Mouse (Mus musculus) heart, embryonic 14.5 days (tissue): Measurements from ENCODE around the gene Calhm1. TPM values are rescaled to one million over a fixed set of nuclear protein-coding genes. Genes with fewer than 3 reads are reported as not detected.

Experiments used
- ATAC-seq: fragments of 200-750 bp; cut with Nextera tagmentation; 2 replicates; pipeline ENCODE4 v1.8.0; 2017; ENCODE audit warnings: low read depth, moderate TSS enrichment; ENCODE audit not compliant: insufficient number of reproducible peaks, insufficient read depth, low FRiP score
- H3K27ac ChIP-seq, 2 experiments: fragments of 200-500 bp in 1 of 2; fragments of 300-500 bp in 1 of 2; sonication (generic) in 1 of 2; replicated peaks in 1 of 2; 2 replicates each; pipeline ENCODE4 v1.5.1; 2012 to 2014; ENCODE audit warnings: low read depth in 2 of 2, low read length in 2 of 2, control low read depth in 1 of 2, mild to moderate bottlenecking in 1 of 2, mixed read lengths in 1 of 2; ENCODE audit not compliant: control insufficient read depth in 1 of 2, insufficient read depth in 1 of 2
- H3K27me3 ChIP-seq: fragments of 300-500 bp; sonication (generic); 2 replicates; pipeline ENCODE4 v1.6.1; 2014; ENCODE audit warnings: mild to moderate bottlenecking, low read length, control low read depth; ENCODE audit not compliant: control insufficient read depth, insufficient read depth
- H3K36me3 ChIP-seq: fragments of 300-500 bp; sonication (generic); 2 replicates; pipeline ENCODE4 v1.6.1; 2014; ENCODE audit warnings: mild to moderate bottlenecking, control low read depth, low read length, mixed read lengths; ENCODE audit not compliant: control insufficient read depth, insufficient read depth
- H3K4me1 ChIP-seq, 2 experiments: fragments of 200-500 bp in 1 of 2; fragments of 300-500 bp in 1 of 2; sonication (generic) in 1 of 2; 2 replicates each; pipeline ENCODE4 v1.6.1; 2012 to 2014; ENCODE audit warnings: low read length in 2 of 2, control low read depth in 1 of 2, mixed read lengths in 1 of 2; ENCODE audit not compliant: control insufficient read depth in 2 of 2, insufficient read depth in 2 of 2
- H3K4me2 ChIP-seq: fragments of 300-500 bp; sonication (generic); 2 replicates; pipeline ENCODE4 v1.6.1; 2014; ENCODE audit warnings: mild to moderate bottlenecking, low read length
- H3K4me3 ChIP-seq, 2 experiments: fragments of 200-500 bp in 1 of 2; fragments of 300-500 bp in 1 of 2; sonication (generic) in 1 of 2; 2 replicates each; pipeline ENCODE4 v1.5.1; 2012 to 2014; ENCODE audit warnings: low read length in 2 of 2, mild to moderate bottlenecking in 2 of 2, control low read depth in 1 of 2, low read depth in 1 of 2, moderate library complexity in 1 of 2; ENCODE audit not compliant: control insufficient read depth in 1 of 2, insufficient read depth in 1 of 2
- H3K9ac ChIP-seq: fragments of 300-500 bp; sonication (generic); 2 replicates; pipeline ENCODE4 v1.6.1; 2014; ENCODE audit warnings: mild to moderate bottlenecking, low read length
- H3K9me3 ChIP-seq: fragments of 300-500 bp; sonication (generic); 2 replicates; pipeline ENCODE4 v1.6.1; 2016; ENCODE audit warnings: low read length, control low read depth; ENCODE audit not compliant: control insufficient read depth
- WGBS: fragments of 180-500 bp; shearing (Covaris S2); extraction: QIAGEN DNeasy Blood & Tissue Kit; methylation state at CpG from one replicate; pipeline ENCODE4 v1.1.7; 2014; 5-methylcytosine and 5-hydroxymethylcytosine counted together
- polyA plus RNA-seq: library from polyadenylated mRNA; unstranded; fragments of >200 nt; fragmentation: Nextera tagmentation; extraction: Ambion mirVana; gene quantifications from 2 replicates; pipeline ENCODE4 v1.2.1, GENCODE M21; 2014

Calhm1 gene
- polyA plus RNA-seq = not detected in 2 replicates

- Histone ChIP-seq H3K4me1 (peaks cover 4% of the 10 kb centered on the region in 2 experiments; a peak in 3 of 4 replicates), H3K4me2 (no peak within 1 kb of the TSS), H3K4me3 (no peak within 1 kb of the TSS), H3K9me3 (no peaks in the 10 kb centered on the region), H3K27me3 (no peaks in the 10 kb centered on the region), H3K9ac (no peak within 1 kb of the TSS), H3K27ac (no peak within 1 kb of the TSS), H3K36me3 (no peaks in the 10 kb centered on the region)
- no peak for ATAC-seq
- 84% methylated on average over 6 of the region's 6 CpGs for WGBS
These were observed at the start of gene Calhm1 for GRCm38 (mm10) chr19:47144154-47144553. Gene Calhm1 (minus strand): TSS chr19:47144254.

GRCm38 (mm10) chr19:47192158-47192557, 48.1 kb upstream of the Calhm1 start:
- H3K27me3 ChIP-seq = no peaks in the 10 kb centered on the region
- H3K4me2 ChIP-seq = no peak overlapping the region
- peaks cover 0 to 6% of the 10 kb centered on the region in 2 experiments; a peak in 2 of 4 replicates for H3K4me1 ChIP-seq
- H3K4me3 ChIP-seq = no peak overlapping the region
- H3K27ac ChIP-seq = no peak overlapping the region
- H3K9me3 ChIP-seq = no peaks in the 10 kb centered on the region
- ATAC-seq = no peak
- no peaks in the 10 kb centered on the region for H3K36me3 ChIP-seq
- 90% methylated on average over 5 of the region's 5 CpGs for WGBS
- H3K9ac ChIP-seq = no peak overlapping the region

DNA sequence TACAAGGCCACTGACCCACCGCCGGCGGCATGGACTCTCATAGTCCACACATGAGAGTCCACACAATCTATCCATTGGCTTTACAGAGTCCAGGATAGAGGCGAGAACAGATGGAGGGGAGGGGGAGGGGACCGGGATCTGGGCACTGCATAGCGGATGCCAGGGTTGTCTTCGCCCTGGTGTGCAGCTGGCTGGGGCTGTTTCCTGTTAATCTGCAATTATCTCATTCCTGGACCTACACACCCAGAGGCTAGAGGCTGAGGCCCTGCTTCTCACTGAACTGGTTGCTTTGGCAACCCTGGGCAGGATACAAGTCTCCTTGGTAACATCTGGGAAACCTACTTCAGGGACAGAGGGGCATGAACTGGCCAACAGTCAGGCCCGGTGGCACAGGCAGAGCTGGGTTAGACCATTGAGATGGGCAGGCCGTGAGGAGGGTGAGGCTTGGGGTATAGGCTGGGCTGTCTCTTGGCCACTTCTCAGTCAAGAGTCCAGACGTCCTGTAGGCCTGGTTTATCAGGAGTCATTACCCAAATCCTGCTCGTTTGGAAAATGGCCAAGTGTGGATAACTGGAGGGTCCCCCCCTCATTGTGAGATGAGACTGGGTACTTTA, 44.6 kb upstream of the Calhm1 start:
- Histone ChIP-seq H3K4me3 (no peak overlapping the region), H3K9me3 (no peaks in the 10 kb centered on the region), H3K9ac (no peak overlapping the region), H3K4me2 (no peak overlapping the region), H3K27me3 (no peaks in the 10 kb centered on the region), H3K27ac (no peak overlapping the region), H3K36me3 (no peaks in the 10 kb centered on the region), H3K4me1 (peaks cover 0 to 6% of the 10 kb centered on the region in 2 experiments; a peak in 2 of 4 replicates)
- ATAC-seq = peak; percentile 64
- 65% methylated on average over 11 of the region's 11 CpGs for WGBS

GRCm38 (mm10) chr19:47186514-47187275, 42.6 kb upstream of the Calhm1 start:
- no peak for ATAC-seq
- peaks cover 6% of the 10 kb centered on the region; the same call in 1 of the 2 replicates for H3K9me3 ChIP-seq
- peaks cover 0 to 6% of the 10 kb centered on the region in 2 experiments; a peak in 2 of 4 replicates for H3K4me1 ChIP-seq
- no peak overlapping the region for H3K4me2 ChIP-seq
- H3K9ac ChIP-seq = no peak overlapping the region
- H3K4me3 ChIP-seq = no peak overlapping the region
- H3K36me3 ChIP-seq = no peaks in the 10 kb centered on the region
- H3K27me3 ChIP-seq = no peaks in the 10 kb centered on the region
- H3K27ac ChIP-seq = no peak overlapping the region
- WGBS = 37% methylated on average over 15 of the region's 15 CpGs

DNA sequence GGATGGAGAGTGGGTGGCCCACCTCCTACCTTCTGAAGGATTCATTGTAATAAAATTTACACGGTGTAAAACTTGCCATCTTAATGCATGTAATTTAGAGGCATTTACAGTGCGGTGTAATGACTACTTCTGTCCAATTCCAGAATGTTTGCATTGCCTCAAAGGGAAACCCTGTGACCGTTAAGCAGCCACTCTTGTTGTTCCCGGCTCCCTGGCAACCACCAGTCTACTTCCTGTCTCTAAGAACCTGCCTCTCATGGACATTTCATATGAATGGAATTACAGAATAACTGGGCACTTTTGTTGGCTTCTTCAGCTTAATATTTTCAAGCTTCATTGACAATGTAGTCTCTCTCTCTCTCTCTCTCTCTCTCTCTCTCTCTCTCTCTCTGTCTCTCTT, 40.7 kb upstream of the Calhm1 start:
- Histone ChIP-seq H3K4me2 (no peak overlapping the region), H3K9me3 (peaks cover 6% of the 10 kb centered on the region; the same call in 1 of the 2 replicates), H3K27me3 (peaks cover 16% of the 10 kb centered on the region), H3K4me3 (no peak overlapping the region), H3K9ac (no peak overlapping the region), H3K27ac (no peak overlapping the region), H3K4me1 (peaks cover 0 to 6% of the 10 kb centered on the region in 2 experiments; a peak in 2 of 4 replicates), H3K36me3 (no peaks in the 10 kb centered on the region)
- no peak for ATAC-seq
- 59% methylated on average over 4 of the region's 4 CpGs for WGBS

GRCm38 (mm10) chr19:47184221-47184620, 40.2 kb upstream of the Calhm1 start:
- Histone ChIP-seq H3K27me3 (peaks cover 21% of the 10 kb centered on the region), H3K9ac (no peak overlapping the region), H3K27ac (no peak overlapping the region), H3K36me3 (no peaks in the 10 kb centered on the region), H3K4me1 (peaks cover 5 to 6% of the 10 kb centered on the region in 2 experiments), H3K4me2 (no peak overlapping the region), H3K4me3 (no peak overlapping the region), H3K9me3 (peaks cover 6% of the 10 kb centered on the region; the same call in 1 of the 2 replicates)
- ATAC-seq = no peak
- WGBS = 74% methylated on average over 8 of the region's 8 CpGs

GRCm38 (mm10) chr19:47180011-47180410, 36.0 kb upstream of the Calhm1 start:
- H3K36me3 ChIP-seq = no peaks in the 10 kb centered on the region
- no peak overlapping the region for H3K9ac ChIP-seq
- 20% methylated on average over 8 of the region's 8 CpGs for WGBS
- no peak overlapping the region for H3K27ac ChIP-seq
- H3K4me2 ChIP-seq = no peak overlapping the region
- H3K27me3 ChIP-seq = peaks cover 37% of the 10 kb centered on the region
- H3K4me1 ChIP-seq = peaks cover 0 to 6% of the 10 kb centered on the region in 2 experiments; a peak in 3 of 4 replicates
- H3K4me3 ChIP-seq = no peak overlapping the region
- H3K9me3 ChIP-seq = peaks cover 6% of the 10 kb centered on the region; the same call in 1 of the 2 replicates
- ATAC-seq = no peak
